Mouse (Mus musculus) lung, postnatal 0 days (tissue): Measurements from ENCODE around the gene Adcy7. TPM values are rescaled to one million over a fixed set of nuclear protein-coding genes. Genes with fewer than 3 reads are reported as not detected.

ENCODE experiments used
- ATAC-seq: fragments of 200-750 bp; cut with Nextera tagmentation; 2 replicates; pipeline ENCODE4 v1.8.0; 2017; ENCODE audit warnings: moderate library complexity
- DNase-seq: peaks from one replicate; pipeline ENCODE4 v3.0.0-alpha.2; 2016; ENCODE audit warnings: low spot score
- H3K27ac ChIP-seq: fragments of 300-500 bp; sonication (generic); 2 replicates; pipeline ENCODE4 v1.5.1; 2014; ENCODE audit warnings: antibody characterized with exemption, mild to moderate bottlenecking, low read length, mixed read lengths
- H3K27me3 ChIP-seq: fragments of 300-500 bp; sonication (generic); replicated peaks from 2 replicates; pipeline ENCODE4 v1.6.1; 2014; ENCODE audit warnings: low read length, mixed read lengths; ENCODE audit not compliant: insufficient read depth
- H3K36me3 ChIP-seq: fragments of 300-500 bp; sonication (generic); 2 replicates; pipeline ENCODE4 v1.6.1; 2014; ENCODE audit warnings: low read length, mixed read lengths; ENCODE audit not compliant: insufficient read depth
- H3K4me1 ChIP-seq: fragments of 300-500 bp; sonication (generic); 2 replicates; pipeline ENCODE4 v1.6.1; 2014; ENCODE audit warnings: antibody characterized with exemption, low read depth, low read length, mixed read lengths; ENCODE audit not compliant: insufficient read depth
- H3K4me2 ChIP-seq: fragments of 300-500 bp; sonication (generic); replicated peaks from 2 replicates; pipeline ENCODE4 v1.6.1; 2014; ENCODE audit warnings: low read depth, mild to moderate bottlenecking, low read length, moderate library complexity, mixed read lengths
- H3K4me3 ChIP-seq: fragments of 300-500 bp; sonication (generic); 2 replicates; pipeline ENCODE4 v1.5.1; 2014; ENCODE audit warnings: low read depth, low read length
- H3K9ac ChIP-seq: fragments of 300-500 bp; sonication (generic); replicated peaks from 2 replicates; pipeline ENCODE4 v1.6.1; 2014; ENCODE audit warnings: low read depth, mild to moderate bottlenecking
- H3K9me3 ChIP-seq: fragments of 300-500 bp; sonication (generic); 2 replicates; pipeline ENCODE4 v1.6.1; 2016; ENCODE audit warnings: low read length, mixed read lengths
- CTCF ChIP-seq: IDR thresholded peaks from 2 replicates; pipeline ENCODE4 v1.5.1; 2016; ENCODE audit warnings: antibody characterized with exemption, mild to moderate bottlenecking
- EP300 ChIP-seq: IDR thresholded peaks from 2 replicates; pipeline ENCODE4 v1.6.1; 2016; ENCODE audit warnings: antibody characterized with exemption, mild to moderate bottlenecking, control low read depth
- WGBS: fragments of 180-500 bp; shearing (Covaris S2); extraction: QIAGEN DNeasy Blood & Tissue Kit; methylation state at CpG from one replicate; pipeline ENCODE4 v1.1.7; 2014; 5-methylcytosine and 5-hydroxymethylcytosine counted together
- polyA plus RNA-seq: library from polyadenylated mRNA; unstranded; fragments of >200 nt; fragmentation: Nextera tagmentation; extraction: Ambion mirVana; gene quantifications from 2 replicates; pipeline ENCODE4 v1.2.1, GENCODE M21; 2015

Adcy7 gene
- polyA plus RNA-seq, 1 experiment from 2014 or later, result 16.5 TPM

GRCm38 (mm10) chr8:88361044-88361707, 89.0 kb downstream of the Adcy7 start:
- H3K27ac ChIP-seq, result peak overlapping the region; percentile 87
- ATAC-seq (no peak), DNase-seq (peak; percentile 42)
- peak overlapping the region; percentile 91 for H3K9ac ChIP-seq
- TF ChIP-seq EP300 (no peak), CTCF (no peak)
- no peaks in the 10 kb centered on the region for H3K27me3 ChIP-seq
- peak overlapping the region; percentile 74 for H3K4me2 ChIP-seq
- peak overlapping the region; percentile 73 for H3K4me3 ChIP-seq
- peaks cover 8% of the 10 kb centered on the region; the same call in 1 of the 2 replicates for H3K4me1 ChIP-seq
- H3K36me3 ChIP-seq, result 0 out of 2 replicates have a peak, but pooled peaks cover 5% of the 10 kb centered on the region
- H3K9me3 ChIP-seq, result no peaks in the 10 kb centered on the region
- WGBS, result under 1% methylated on average over 31 of the region's 31 CpGs

DNA sequence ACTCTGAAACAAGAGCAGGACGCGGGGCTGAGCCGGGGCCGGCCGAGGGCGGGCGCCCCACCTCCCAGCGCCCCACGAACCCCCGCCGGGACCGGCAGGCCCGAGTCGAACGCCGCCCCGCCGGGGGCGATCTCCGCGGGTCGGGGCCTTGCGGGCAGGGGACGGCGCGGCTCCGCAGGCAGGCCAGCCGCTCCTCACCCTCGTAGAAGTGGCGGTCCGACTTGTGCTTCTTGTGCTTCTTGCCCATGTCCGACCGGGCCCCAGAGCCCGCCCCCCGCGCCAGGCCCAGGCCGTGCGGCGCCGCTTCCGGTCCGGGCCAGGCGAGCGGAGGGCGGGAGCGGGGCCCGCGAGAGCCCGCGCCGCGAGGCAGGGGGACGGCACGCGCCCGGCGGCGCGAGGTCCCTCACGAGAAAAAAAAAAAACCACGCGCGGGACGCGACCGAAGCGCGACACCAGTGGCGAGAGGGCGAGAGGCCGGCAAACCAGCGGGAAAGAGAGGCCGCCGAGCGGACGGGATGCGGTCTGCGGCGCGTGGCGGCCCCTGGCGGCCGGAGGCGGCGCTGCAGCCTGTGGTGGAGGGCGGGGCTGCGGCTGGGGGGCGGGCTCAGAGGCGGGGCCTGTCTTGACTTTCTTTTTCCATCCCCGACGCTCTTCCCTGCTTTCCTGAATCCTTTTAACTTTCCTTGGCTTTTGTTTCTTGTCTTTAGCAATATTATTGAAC, 89.7 kb downstream of the Adcy7 start, which contains the start of gene Brd7:
Gene Brd7, minus strand, starts transcription at position 487 of the 721 bp plus-strand sequence.
- Histone ChIP-seq H3K4me3 (peak within 1 kb of the TSS; percentile 73), H3K27ac (peak within 1 kb of the TSS; percentile 87), H3K36me3 (no peaks in the 10 kb centered on the region), H3K4me2 (peak within 1 kb of the TSS; percentile 74), H3K4me1 (peaks cover 8% of the 10 kb centered on the region; the same call in 1 of the 2 replicates), H3K9me3 (no peaks in the 10 kb centered on the region), H3K27me3 (no peaks in the 10 kb centered on the region), H3K9ac (peak within 1 kb of the TSS; percentile 91)
- ATAC-seq (peak; percentile 80), DNase-seq (peak; percentile 86)
- TF ChIP-seq EP300 (no peak), CTCF (peak; percentile 79)
- under 1% methylated on average over 65 of the region's 91 CpGs for WGBS

DNA sequence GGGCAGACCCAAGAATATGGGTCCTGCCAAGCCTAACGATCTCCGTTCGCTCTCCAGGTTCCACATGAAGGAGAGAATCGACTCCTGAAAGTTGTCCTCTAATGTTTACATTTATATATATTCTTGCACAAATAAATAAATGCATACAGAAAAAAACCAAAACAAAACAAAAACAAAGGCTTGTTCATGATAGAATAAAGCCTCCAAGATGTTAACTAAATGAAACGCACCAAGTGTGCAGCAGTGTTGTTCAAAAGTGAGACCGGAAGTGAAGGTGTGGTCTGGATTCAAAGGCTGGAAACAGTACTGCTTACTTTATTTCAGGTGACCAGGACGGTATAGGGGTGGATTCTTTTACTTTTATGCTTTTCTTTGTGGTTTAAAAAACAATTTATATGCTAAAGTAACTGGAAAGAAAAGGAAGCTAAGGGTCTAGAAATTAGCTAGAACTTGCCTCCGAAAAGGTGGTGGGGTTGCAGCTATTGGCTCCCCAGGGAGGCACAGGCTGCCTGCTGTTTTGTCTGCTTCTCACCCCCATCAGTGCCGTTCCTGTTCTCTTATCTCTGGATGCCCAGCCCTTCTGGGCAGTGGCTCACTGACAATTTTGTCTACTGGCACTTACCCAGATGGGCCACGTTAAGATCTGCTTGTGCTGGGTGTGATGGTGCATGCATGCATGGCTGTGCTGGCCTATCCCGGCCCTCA, 90.4 kb downstream of the Adcy7 start:
- peak overlapping the region; percentile 20; the same call in 1 of the 2 replicates for H3K9ac ChIP-seq
- H3K9me3 ChIP-seq, result no peaks in the 10 kb centered on the region
- peak overlapping the region; percentile 87 for H3K27ac ChIP-seq
- peaks cover 8% of the 10 kb centered on the region; the same call in 1 of the 2 replicates for H3K4me1 ChIP-seq
- peak; percentile 39 for DNase-seq
- peak overlapping the region; percentile 74 for H3K4me2 ChIP-seq
- peak overlapping the region; percentile 73 for H3K4me3 ChIP-seq
- 18% methylated on average over 11 of the region's 11 CpGs for WGBS
- no peak for TF ChIP-seq CTCF
- TF ChIP-seq EP300, result no peak
- ATAC-seq, result no peak
- H3K27me3 ChIP-seq, result no peaks in the 10 kb centered on the region
- H3K36me3 ChIP-seq, result no peaks in the 10 kb centered on the region

- H3K4me2 ChIP-seq, result no peak overlapping the region
- H3K27me3 ChIP-seq, result no peaks in the 10 kb centered on the region
- no peak overlapping the region for H3K9ac ChIP-seq
- H3K27ac ChIP-seq, result no peak overlapping the region
- ATAC-seq (peak; percentile 83), DNase-seq (peak; percentile 62)
- TF ChIP-seq EP300 (no peak), CTCF (peak; percentile 67)
- H3K36me3 ChIP-seq, result no peaks in the 10 kb centered on the region
- WGBS, result 17% methylated on average over 6 of the region's 6 CpGs
- no peak overlapping the region for H3K4me3 ChIP-seq
- no peaks in the 10 kb centered on the region for H3K9me3 ChIP-seq
- H3K4me1 ChIP-seq, result no peaks in the 10 kb centered on the region
These were observed 97.0 kb downstream of the Adcy7 start for GRCm38 (mm10) chr8:88369221-88369620.

- H3K4me1 ChIP-seq, result no peaks in the 10 kb centered on the region
- no peak overlapping the region for H3K4me2 ChIP-seq
- no peaks in the 10 kb centered on the region for H3K9me3 ChIP-seq
- H3K4me3 ChIP-seq, result no peak overlapping the region
- no peaks in the 10 kb centered on the region for H3K27me3 ChIP-seq
- TF ChIP-seq CTCF (no peak), EP300 (no peak)
- WGBS, result 41% methylated on average over 3 of the region's 3 CpGs
- H3K27ac ChIP-seq, result no peak overlapping the region
- DNase-seq (no peak), ATAC-seq (no peak; the same call in 1 of the 2 replicates)
- H3K9ac ChIP-seq, result no peak overlapping the region
- H3K36me3 ChIP-seq, result no peaks in the 10 kb centered on the region
These were observed 97.6 kb downstream of the Adcy7 start for GRCm38 (mm10) chr8:88369805-88370204.

- Histone ChIP-seq H3K4me1 (no peaks in the 10 kb centered on the region), H3K27me3 (no peaks in the 10 kb centered on the region), H3K9ac (no peak overlapping the region), H3K4me2 (no peak overlapping the region), H3K4me3 (no peak overlapping the region), H3K36me3 (no peaks in the 10 kb centered on the region), H3K27ac (no peak overlapping the region), H3K9me3 (no peaks in the 10 kb centered on the region)
- 83% methylated on average over 2 of the region's 2 CpGs for WGBS
- DNase-seq (no peak), ATAC-seq (no peak)
- TF ChIP-seq EP300 (no peak), CTCF (no peak)
These were observed 99.3 kb downstream of the Adcy7 start for GRCm38 (mm10) chr8:88371522-88371921.
